Mouse (Mus musculus) lung, adult 10 weeks (tissue): ENCODE measurements around the gene Nuak2. TPM values are rescaled to one million over a fixed set of nuclear protein-coding genes. Genes with fewer than 3 reads are reported as not detected.

Source experiments
- polyA plus RNA-seq: library from polyadenylated mRNA; stranded (reverse); fragments of 350-450 nt; fragmentation: Illumina TruSeq; extraction: RNeasy Lipid Tissue Mini Kit (QIAGEN cat#74804); gene quantifications from one replicate; pipeline ENCODE4 v1.2.3, GENCODE M21; 2014; ENCODE audit warnings: low read depth, low replicate concordance; ENCODE audit not compliant: insufficient read depth

The Nuak2 gene
- 5.9 TPM for polyA plus RNA-seq

GRCm38 (mm10) chr1:132315889-132316624, at the start of gene Nuak2:
Gene Nuak2 (plus strand): TSS chr1:132316126.

GRCm38 (mm10) chr1:132298425-132298800, 17.5 kb upstream of the Nuak2 start, which contains the start of gene Klhdc8a:
Gene Klhdc8a (plus strand): TSS chr1:132298626.

Other genes starting within 250 kb of the Nuak2 start
- 1.6 TPM for gene Mfsd4a, start 248.1 kb upstream of the Nuak2 start, polyA plus RNA-seq
- 6.4 TPM for gene Cdk18, start 176.4 kb upstream of the Nuak2 start, polyA plus RNA-seq
- gene Lemd1, start 124.7 kb upstream of the Nuak2 start, polyA plus RNA-seq, result not detected
- gene AC124108.1, start 124.7 kb upstream of the Nuak2 start, polyA plus RNA-seq, result not detected
- gene Gm10188, start 86.4 kb upstream of the Nuak2 start, polyA plus RNA-seq, result not detected
- 2.8 TPM for gene Klhdc8a, start 17.5 kb upstream of the Nuak2 start, polyA plus RNA-seq
- gene Tmcc2, start 75.2 kb downstream of the Nuak2 start, polyA plus RNA-seq, result 78.9 TPM
- 7.9 TPM for gene Dstyk, start 101.4 kb downstream of the Nuak2 start, polyA plus RNA-seq
- 15.7 TPM for gene Rbbp5, start 161.2 kb downstream of the Nuak2 start, polyA plus RNA-seq
- 5.0 TPM for gene Tmem81, start 190.1 kb downstream of the Nuak2 start, polyA plus RNA-seq
- 0.08 TPM for gene Cntn2, start 227.1 kb downstream of the Nuak2 start, polyA plus RNA-seq